Mouse (Mus musculus) liver, embryonic 12.5 days (tissue): Measurements from ENCODE around the gene Olfr818. TPM values are rescaled to one million over a fixed set of nuclear protein-coding genes. Genes with fewer than 3 reads are reported as not detected.
"Not testable (repeated sequence)": the region's sequence is repeated elsewhere in the genome, so short reads cannot be mapped to it uniquely, and the experiment has no call there.

ENCODE experiments used
- ATAC-seq: fragments of 200-750 bp; cut with Nextera tagmentation; 2 replicates; pipeline ENCODE4 v1.8.0; 2017; ENCODE audit warnings: moderate number of reproducible peaks, mild to moderate bottlenecking, moderate library complexity
- H3K27ac ChIP-seq: fragments of 300-500 bp; sonication (generic); 2 replicates; pipeline ENCODE4 v1.5.1; 2016; ENCODE audit warnings: mild to moderate bottlenecking
- H3K27me3 ChIP-seq: fragments of 300-500 bp; sonication (generic); replicated peaks from 2 replicates; pipeline ENCODE4 v1.6.1; 2016; ENCODE audit warnings: mild to moderate bottlenecking, moderate library complexity
- H3K36me3 ChIP-seq: fragments of 300-500 bp; sonication (generic); 2 replicates; pipeline ENCODE4 v1.6.1; 2016; ENCODE audit warnings: mild to moderate bottlenecking, moderate library complexity
- H3K4me1 ChIP-seq: fragments of 300-500 bp; sonication (generic); 2 replicates; pipeline ENCODE4 v1.6.1; 2016
- H3K4me2 ChIP-seq: fragments of 300-500 bp; sonication (generic); 2 replicates; pipeline ENCODE4 v1.6.1; 2016; ENCODE audit warnings: mild to moderate bottlenecking, moderate library complexity
- H3K4me3 ChIP-seq: fragments of 300-500 bp; sonication (generic); 2 replicates; pipeline ENCODE4 v1.5.1; 2016; ENCODE audit warnings: mild to moderate bottlenecking, moderate library complexity
- H3K9ac ChIP-seq: fragments of 300-500 bp; sonication (generic); 2 replicates; pipeline ENCODE4 v1.6.1; 2016; ENCODE audit warnings: mild to moderate bottlenecking, moderate library complexity
- H3K9me3 ChIP-seq: fragments of 300-500 bp; sonication (generic); replicated peaks from 2 replicates; pipeline ENCODE4 v1.6.1; 2016; ENCODE audit warnings: mild to moderate bottlenecking, moderate library complexity
- WGBS: fragments of 180-500 bp; shearing (Covaris S2); methylation state at CpG from one replicate; pipeline ENCODE4 v1.1.7; 2016; ENCODE audit not compliant: insufficient replicate concordance; 5-methylcytosine and 5-hydroxymethylcytosine counted together
- polyA plus RNA-seq: library from polyadenylated mRNA; unstranded; fragments of >200 nt; fragmentation: Nextera tagmentation; extraction: Ambion mirVana; gene quantifications from 2 replicates; pipeline ENCODE4 v1.2.1, GENCODE M21; 2016

Olfr818 gene
- not detected in 2 replicates for polyA plus RNA-seq

DNA sequence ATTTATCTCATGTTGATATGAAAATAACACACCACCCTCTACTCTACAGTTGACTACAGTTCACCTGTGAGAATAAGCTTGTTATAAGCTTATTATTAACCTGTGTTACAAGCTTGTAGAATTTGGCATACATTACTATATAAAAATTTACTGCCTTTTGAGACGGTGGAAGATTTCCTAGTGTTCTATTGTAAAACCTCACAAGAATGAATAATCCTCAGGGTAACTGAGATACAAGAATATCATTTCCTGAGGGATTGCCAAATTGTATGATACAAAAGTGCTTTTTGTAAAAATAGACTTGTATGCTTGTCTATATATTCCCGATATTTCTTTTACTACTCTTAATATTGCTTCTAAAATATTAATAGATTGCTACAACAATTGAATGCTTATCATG, at the start of gene Olfr818:
Gene Olfr818 (minus strand): TSS at position 101 of the 400 bp plus-strand sequence.
- H3K36me3 ChIP-seq: no peaks in the 10 kb centered on the region
- WGBS: 76% methylated on average over 2 of the region's 2 CpGs
- no peak for ATAC-seq

DNA sequence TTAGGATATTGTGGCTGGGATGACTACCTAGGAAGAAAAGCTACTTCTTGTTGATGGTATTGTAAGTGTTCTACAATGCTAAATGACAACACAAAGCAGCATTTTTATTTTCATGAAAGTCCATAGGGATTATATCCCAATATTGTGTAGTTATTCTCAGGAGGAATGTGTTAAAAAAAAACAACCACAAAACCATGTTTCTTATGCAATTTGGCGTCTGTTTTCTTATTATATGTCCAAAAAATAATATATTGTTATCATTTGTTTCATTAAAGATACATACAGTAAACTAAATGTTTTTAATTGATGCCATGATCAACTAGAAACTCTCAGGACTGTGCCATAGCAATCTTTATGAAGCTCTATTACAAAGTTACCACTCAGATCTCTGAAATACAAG, 36.1 kb upstream of the Olfr818 start, which contains the start of gene Gm10310:
Gene Gm10310 (minus strand): TSS at position 101 of the 400 bp plus-strand sequence.
- no CpG with 5 or more reads among the region's 1 CpGs for WGBS

More for the DNA sequence above, at the start of gene Olfr818:
- Histone ChIP-seq H3K9ac (no peak within 1 kb of the TSS), H3K4me2 (no peak within 1 kb of the TSS), H3K27me3 (no peaks in the 10 kb centered on the region), H3K9me3 (no peaks in the 10 kb centered on the region), H3K4me3 (no peak within 1 kb of the TSS), H3K4me1 (no peaks in the 10 kb centered on the region), H3K27ac (no peak within 1 kb of the TSS)

DNA sequence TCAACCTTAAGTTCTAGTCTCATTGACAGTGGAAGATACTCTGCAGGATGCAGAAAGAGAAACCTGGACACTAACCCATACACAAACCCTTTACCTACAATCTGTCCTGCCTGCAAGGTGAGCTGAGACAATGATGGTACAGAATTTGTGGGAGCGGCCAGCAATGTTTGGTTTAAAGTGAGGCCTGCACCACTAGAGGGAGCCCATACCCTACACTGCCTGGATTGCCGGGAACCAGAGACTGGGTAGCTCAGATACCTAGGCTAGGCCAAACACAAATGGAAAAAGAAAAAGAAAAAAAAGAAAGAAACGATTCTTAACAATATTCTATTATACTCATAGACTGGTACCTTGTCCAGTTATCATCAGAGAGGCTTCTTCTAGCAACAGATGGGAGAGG, 33.0 kb upstream of the Olfr818 start:
- H3K4me1 ChIP-seq, H3K4me3 ChIP-seq, ATAC-seq, H3K27me3 ChIP-seq, H3K9ac ChIP-seq, H3K36me3 ChIP-seq, H3K27ac ChIP-seq, H3K4me2 ChIP-seq, H3K9me3 ChIP-seq: not testable (repeated sequence)
- WGBS: no CpG with 5 or more reads among the region's 3 CpGs

More for the DNA sequence above, 36.1 kb upstream of the Olfr818 start, which contains the start of gene Gm10310:
- H3K27ac ChIP-seq, H3K27me3 ChIP-seq, H3K4me2 ChIP-seq, H3K4me1 ChIP-seq, H3K36me3 ChIP-seq, H3K9me3 ChIP-seq, ATAC-seq, H3K9ac ChIP-seq, H3K4me3 ChIP-seq: not testable (repeated sequence)

DNA sequence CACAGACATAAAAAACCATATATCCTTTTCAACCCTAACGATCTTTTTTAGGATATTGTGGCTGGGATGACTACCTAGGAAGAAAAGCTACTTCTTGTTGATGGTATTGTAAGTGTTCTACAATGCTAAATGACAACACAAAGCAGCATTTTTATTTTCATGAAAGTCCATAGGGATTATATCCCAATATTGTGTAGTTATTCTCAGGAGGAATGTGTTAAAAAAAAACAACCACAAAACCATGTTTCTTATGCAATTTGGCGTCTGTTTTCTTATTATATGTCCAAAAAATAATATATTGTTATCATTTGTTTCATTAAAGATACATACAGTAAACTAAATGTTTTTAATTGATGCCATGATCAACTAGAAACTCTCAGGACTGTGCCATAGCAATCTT, 27.1 kb upstream of the Olfr818 start, which contains the start of gene Olfr247:
Gene Olfr247 (minus strand): TSS at position 101 of the 400 bp plus-strand sequence.
- H3K36me3 ChIP-seq, H3K9ac ChIP-seq, H3K27me3 ChIP-seq, H3K4me2 ChIP-seq, H3K27ac ChIP-seq, H3K4me1 ChIP-seq, H3K9me3 ChIP-seq, ATAC-seq, H3K4me3 ChIP-seq: not testable (repeated sequence)
- WGBS: no CpG with 5 or more reads among the region's 2 CpGs

DNA sequence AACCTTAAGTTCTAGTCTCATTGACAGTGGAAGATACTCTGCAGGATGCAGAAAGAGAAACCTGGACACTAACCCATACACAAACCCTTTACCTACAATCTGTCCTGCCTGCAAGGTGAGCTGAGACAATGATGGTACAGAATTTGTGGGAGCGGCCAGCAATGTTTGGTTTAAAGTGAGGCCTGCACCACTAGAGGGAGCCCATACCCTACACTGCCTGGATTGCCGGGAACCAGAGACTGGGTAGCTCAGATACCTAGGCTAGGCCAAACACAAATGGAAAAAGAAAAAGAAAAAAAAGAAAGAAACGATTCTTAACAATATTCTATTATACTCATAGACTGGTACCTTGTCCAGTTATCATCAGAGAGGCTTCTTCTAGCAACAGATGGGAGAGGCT, 24.1 kb upstream of the Olfr818 start:
- not testable (repeated sequence) for H3K4me1 ChIP-seq, H3K36me3 ChIP-seq, H3K4me2 ChIP-seq, H3K27me3 ChIP-seq, H3K27ac ChIP-seq, H3K4me3 ChIP-seq, H3K9ac ChIP-seq, H3K9me3 ChIP-seq, ATAC-seq
- WGBS: no CpG with 5 or more reads among the region's 3 CpGs

DNA sequence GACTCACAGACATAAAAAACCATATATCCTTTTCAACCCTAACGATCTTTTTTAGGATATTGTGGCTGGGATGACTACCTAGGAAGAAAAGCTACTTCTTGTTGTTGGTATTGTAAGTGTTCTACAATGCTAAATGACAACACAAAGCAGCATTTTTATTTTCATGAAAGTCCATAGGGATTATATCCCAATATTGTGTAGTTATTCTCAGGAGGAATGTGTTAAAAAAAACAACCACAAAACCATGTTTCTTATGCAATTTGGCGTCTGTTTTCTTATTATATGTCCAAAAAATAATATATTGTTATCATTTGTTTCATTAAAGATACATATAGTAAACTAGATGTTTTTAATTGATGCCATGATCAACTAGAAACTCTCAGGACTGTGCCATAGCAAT, 18.3 kb upstream of the Olfr818 start, which contains the start of gene Olfr819:
Gene Olfr819 (minus strand): TSS at position 101 of the 400 bp plus-strand sequence.
- H3K9me3 ChIP-seq, H3K27ac ChIP-seq, H3K4me1 ChIP-seq, H3K36me3 ChIP-seq, H3K4me2 ChIP-seq, ATAC-seq, H3K9ac ChIP-seq, H3K4me3 ChIP-seq, H3K27me3 ChIP-seq: not testable (repeated sequence)
- 62% methylated on average over 2 of the region's 2 CpGs for WGBS

DNA sequence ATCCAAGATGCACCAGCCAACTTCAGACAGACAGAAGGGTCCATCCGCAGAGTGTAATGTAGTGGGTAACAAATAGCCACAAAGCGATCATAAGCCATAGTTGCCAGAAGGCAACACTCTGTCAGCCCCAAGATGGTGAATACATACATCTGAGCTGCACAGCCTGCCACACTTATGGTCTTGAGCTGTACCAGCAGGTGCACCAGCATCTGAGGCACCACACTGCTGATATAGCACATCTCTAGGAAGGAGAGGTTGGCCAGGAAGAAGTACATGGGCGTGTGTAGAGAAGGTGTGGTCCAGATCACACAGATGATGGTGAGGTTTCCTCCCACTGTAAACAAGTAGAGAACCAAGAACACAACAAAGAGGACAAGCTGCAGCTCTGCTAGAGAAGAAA, 17.3 kb upstream of the Olfr818 start:
- not testable (repeated sequence) for ATAC-seq, H3K4me2 ChIP-seq, H3K27ac ChIP-seq, H3K4me3 ChIP-seq, H3K9me3 ChIP-seq, H3K27me3 ChIP-seq, H3K9ac ChIP-seq, H3K4me1 ChIP-seq, H3K36me3 ChIP-seq
- 72% methylated on average over 2 of the region's 3 CpGs for WGBS

DNA sequence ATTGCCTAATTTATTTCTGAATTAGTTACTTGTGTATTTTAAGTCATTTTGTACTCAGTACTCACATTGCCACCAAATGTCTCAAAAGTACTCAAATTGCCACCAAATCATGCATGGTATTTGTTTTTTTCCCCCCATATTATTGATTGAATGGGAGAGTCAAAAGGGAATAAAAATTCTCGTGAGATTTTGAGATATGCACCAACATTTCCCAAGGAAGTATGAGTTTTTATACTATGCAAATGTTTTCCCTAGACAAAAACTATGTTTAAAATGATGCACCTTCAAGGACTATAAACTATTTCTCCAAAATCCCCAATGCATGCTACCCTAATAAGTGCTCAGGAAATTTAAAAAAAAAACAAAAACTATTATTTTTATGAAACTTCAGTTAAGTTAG, 33.4 kb downstream of the Olfr818 start, which contains the start of gene Olfr816:
Gene Olfr816 (minus strand): TSS at position 101 of the 400 bp plus-strand sequence.
- ATAC-seq: no peak
- Histone ChIP-seq H3K9ac (no peak within 1 kb of the TSS), H3K36me3 (no peaks in the 10 kb centered on the region), H3K4me3 (no peak within 1 kb of the TSS), H3K27ac (no peak within 1 kb of the TSS), H3K4me1 (no peaks in the 10 kb centered on the region), H3K27me3 (no peaks in the 10 kb centered on the region), H3K9me3 (no peaks in the 10 kb centered on the region), H3K4me2 (no peak within 1 kb of the TSS)
- WGBS: 43% methylated on average over 1 of the region's 1 CpGs

DNA sequence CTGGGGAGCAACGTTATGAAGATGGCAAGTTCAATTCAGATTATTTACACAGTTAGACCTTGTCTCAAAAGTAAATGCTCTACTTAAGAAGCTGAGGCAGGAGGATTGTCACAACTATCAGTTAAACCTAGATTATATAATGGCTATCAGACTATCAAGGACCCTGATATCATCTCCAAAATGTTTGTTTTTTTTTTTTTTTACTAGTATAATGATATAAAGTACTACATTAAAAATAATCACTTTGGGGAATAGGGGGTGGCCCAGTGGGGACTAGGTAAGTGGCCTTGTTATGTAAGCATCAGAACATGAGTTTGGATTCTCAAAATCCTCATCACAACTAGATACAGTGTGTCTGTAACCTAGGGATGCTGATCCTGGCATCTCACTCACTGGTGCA, 43.1 kb downstream of the Olfr818 start, which contains the start of gene Olfr815:
Gene Olfr815 (minus strand): TSS at position 101 of the 400 bp plus-strand sequence.
- not testable (repeated sequence) for H3K27me3 ChIP-seq, H3K9ac ChIP-seq, H3K4me3 ChIP-seq, H3K27ac ChIP-seq, H3K36me3 ChIP-seq, H3K4me1 ChIP-seq, ATAC-seq, H3K9me3 ChIP-seq, H3K4me2 ChIP-seq
- 55% methylated on average over 1 of the region's 1 CpGs for WGBS

Other genes starting within 250 kb of the Olfr818 start
- not detected in 2 replicates for gene Olfr804, start 245.9 kb downstream of the Olfr818 start, polyA plus RNA-seq
- not detected in 2 replicates for gene Olfr805, start 219.7 kb downstream of the Olfr818 start, polyA plus RNA-seq
- not detected in 2 replicates for gene Olfr806, start 207.2 kb downstream of the Olfr818 start, polyA plus RNA-seq
- gene Olfr807, start 191.3 kb downstream of the Olfr818 start, polyA plus RNA-seq: not detected in 2 replicates
- not detected in 2 replicates for gene Olfr808, start 183.6 kb downstream of the Olfr818 start, polyA plus RNA-seq
- not detected in 2 replicates for gene Olfr809, start 174.5 kb downstream of the Olfr818 start, polyA plus RNA-seq
- not detected in 2 replicates for gene Olfr810, start 154.2 kb downstream of the Olfr818 start, polyA plus RNA-seq
- gene Olfr811, start 144.7 kb downstream of the Olfr818 start, polyA plus RNA-seq: not detected in 2 replicates
- gene Olfr812, start 103.0 kb downstream of the Olfr818 start, polyA plus RNA-seq: not detected in 2 replicates
- gene Olfr813, start 93.7 kb downstream of the Olfr818 start, polyA plus RNA-seq: not detected in 2 replicates
- gene Olfr814, start 69.2 kb downstream of the Olfr818 start, polyA plus RNA-seq: not detected in 2 replicates
- gene Olfr815, start 43.2 kb downstream of the Olfr818 start, polyA plus RNA-seq: not detected in 2 replicates
- not detected in 2 replicates for gene Olfr816, start 33.5 kb downstream of the Olfr818 start, polyA plus RNA-seq
- not detected in 2 replicates for gene Olfr819, start 18.2 kb upstream of the Olfr818 start, polyA plus RNA-seq
- not detected in 2 replicates for gene Olfr247, start 27.0 kb upstream of the Olfr818 start, polyA plus RNA-seq
- gene Gm10310, start 36.0 kb upstream of the Olfr818 start, polyA plus RNA-seq: not detected in 2 replicates
- not detected in 2 replicates for gene Olfr820, start 63.5 kb upstream of the Olfr818 start, polyA plus RNA-seq
- gene Olfr821, start 81.2 kb upstream of the Olfr818 start, polyA plus RNA-seq: not detected in 2 replicates
- not detected in 2 replicates for gene Olfr822, start 122.1 kb upstream of the Olfr818 start, polyA plus RNA-seq
- gene Olfr823, start 166.3 kb upstream of the Olfr818 start, polyA plus RNA-seq: not detected in 2 replicates
- gene Olfr824, start 180.9 kb upstream of the Olfr818 start, polyA plus RNA-seq: not detected in 2 replicates
- gene Olfr825, start 217.7 kb upstream of the Olfr818 start, polyA plus RNA-seq: not detected in 2 replicates
- not detected in 2 replicates for gene Olfr826, start 235.1 kb upstream of the Olfr818 start, polyA plus RNA-seq